8 mouse cellular contexts compared by ENCODE assay signal in genomic region chr3:79559021-79559772, GRCm38 (mm10). TPM values are rescaled to one million over a fixed set of nuclear protein-coding genes. Genes with fewer than 3 reads are reported as not detected.
A peak's percentile ranks its signal among the peaks of the same experiment; 100 is the strongest.
DNase-seq lines count a peak whose midpoint lies in the region; ATAC-seq lines count a peak whose summit lies in the region.

No protein-coding gene starts in this region.

- H3K4me3 ChIP-seq in midbrain, embryonic 14.5 days (replicated peaks; ENCODE audit: low read depth, low read length), result no peak overlapping the region
- no peak overlapping the region for H3K4me3 ChIP-seq in midbrain, embryonic 10.5 days
- no peak overlapping the region for H3K4me3 ChIP-seq in limb, embryonic 15.5 days

- H3K36me3 ChIP-seq in midbrain, embryonic 14.5 days (ENCODE audit: control insufficient read depth, insufficient read depth, low read length), result no peaks in the 10 kb centered on the region
- H3K36me3 ChIP-seq in midbrain, embryonic 10.5 days, result no peaks in the 10 kb centered on the region
- H3K36me3 ChIP-seq in limb, embryonic 15.5 days, result no peaks in the 10 kb centered on the region

- no peak overlapping the region for H3K4me2 ChIP-seq in midbrain, embryonic 14.5 days (ENCODE audit: low read length)
- no peak overlapping the region for H3K4me2 ChIP-seq in limb, embryonic 15.5 days

- WGBS in midbrain, embryonic 14.5 days, result 85% methylated on average over 9 of the region's 9 CpGs
- 87% methylated on average over 9 of the region's 9 CpGs for WGBS in midbrain, embryonic 10.5 days
- WGBS in limb, embryonic 15.5 days, result 70% methylated on average over 9 of the region's 9 CpGs

- no peak for ATAC-seq in midbrain, embryonic 14.5 days (ENCODE audit: low FRiP score, low TSS enrichment)
- peak; percentile 57 to 71 for ATAC-seq in hematopoietic stem cell, adult 5-6 weeks (replicated peaks in 1 of 2; ENCODE audit: insufficient read depth in 1 of 2, low FRiP score in 2 of 2, low TSS enrichment in 1 of 2, low read depth in 1 of 2, poor library complexity in 2 of 2, severe bottlenecking in 2 of 2)
- ATAC-seq in limb, embryonic 15.5 days (ENCODE audit: insufficient number of reproducible peaks, low FRiP score, low TSS enrichment, low read depth), result no peak

- no peaks in the 10 kb centered on the region for H3K4me1 ChIP-seq in midbrain, embryonic 14.5 days (ENCODE audit: control insufficient read depth, insufficient read depth, low read length)
- H3K4me1 ChIP-seq in midbrain, embryonic 10.5 days, result no peaks in the 10 kb centered on the region
- no peaks in the 10 kb centered on the region for H3K4me1 ChIP-seq in limb, embryonic 15.5 days

- H3K27me3 ChIP-seq in midbrain, embryonic 14.5 days (ENCODE audit: control insufficient read depth, insufficient read depth, low read length), result no peaks in the 10 kb centered on the region
- H3K27me3 ChIP-seq in midbrain, embryonic 10.5 days (ENCODE audit: low read depth, poor library complexity, severe bottlenecking), result no peaks in the 10 kb centered on the region
- H3K27me3 ChIP-seq in limb, embryonic 15.5 days, result no peaks in the 10 kb centered on the region

- H3K9ac ChIP-seq in midbrain, embryonic 14.5 days (replicated peaks; ENCODE audit: low read length), result no peak overlapping the region
- H3K9ac ChIP-seq in limb, embryonic 15.5 days, result no peak overlapping the region

- H3K9me3 ChIP-seq in midbrain, embryonic 14.5 days (ENCODE audit: control insufficient read depth, low read length), result no peaks in the 10 kb centered on the region
- H3K9me3 ChIP-seq in midbrain, embryonic 10.5 days (replicated peaks), result no peaks in the 10 kb centered on the region
- no peaks in the 10 kb centered on the region for H3K9me3 ChIP-seq in limb, embryonic 15.5 days

- no peak overlapping the region for H3K27ac ChIP-seq in midbrain, embryonic 14.5 days (replicated peaks; ENCODE audit: low read depth, low read length)
- H3K27ac ChIP-seq in midbrain, embryonic 10.5 days (replicated peaks), result no peak overlapping the region
- H3K27ac ChIP-seq in limb, embryonic 15.5 days, result peak overlapping the region; percentile 71

- peak; percentile 44 for DNase-seq in cerebellum, adult 9-10 months
- DNase-seq in cerebellum, postnatal 36 days, result no peak
- DNase-seq in midbrain, embryonic 14.5 days, result peak; percentile 28
- DNase-seq in midbrain, embryonic 10.5 days (ENCODE audit: low spot score), result no peak
- peak; percentile 51 for DNase-seq in right cerebral cortex, postnatal 4 days
- DNase-seq in retina, postnatal 1 day, result no peak

RNA-seq across cellular contexts. Expression of gene Fnip2, which starts 8.4 kb away (rescaled TPM):
- polyA plus RNA-seq in midbrain, embryonic 14.5 days (2014; fragmentation: Nextera tagmentation; extraction: Ambion mirVana), result 7.7 and 8.0 TPM in 2 replicates
- 4.3 and 4.4 TPM in 2 replicates for polyA plus RNA-seq in midbrain, embryonic 10.5 days (2016; fragmentation: Nextera tagmentation; extraction: Ambion mirVana)
- total RNA-seq in hematopoietic stem cell, adult 5-6 weeks (2017), result 12.8 and 13.1 TPM in 2 replicates
- polyA plus RNA-seq in limb, embryonic 15.5 days (2015; fragmentation: Nextera tagmentation; extraction: Ambion mirVana), result 3.5 and 3.6 TPM in 2 replicates

RNA-seq across cellular contexts. Expression of gene Ppid, which starts 31.9 kb away (rescaled TPM):
- 126 and 157 TPM in 2 replicates for polyA plus RNA-seq in midbrain, embryonic 14.5 days (2014; fragmentation: Nextera tagmentation; extraction: Ambion mirVana)
- polyA plus RNA-seq in midbrain, embryonic 10.5 days (2016; fragmentation: Nextera tagmentation; extraction: Ambion mirVana), result 197 and 224 TPM in 2 replicates
- total RNA-seq in hematopoietic stem cell, adult 5-6 weeks (2017), result 255 and 303 TPM in 2 replicates
- 151 and 157 TPM in 2 replicates for polyA plus RNA-seq in limb, embryonic 15.5 days (2015; fragmentation: Nextera tagmentation; extraction: Ambion mirVana)

Comparison
In these comparisons a context has a peak if more than half of its experiments do, and no peak if none do; other contexts are left out.
1. DNase-seq: peak in cerebellum, adult 9-10 months (single experiment), midbrain, embryonic 14.5 days (single experiment) and right cerebral cortex, postnatal 4 days (single experiment); none in cerebellum, postnatal 36 days (0 of 2), midbrain, embryonic 10.5 days (single experiment) and retina, postnatal 1 day (single experiment).
2. ATAC-seq: peak in hematopoietic stem cell, adult 5-6 weeks (2 of 2); none in midbrain, embryonic 14.5 days (single experiment) and limb, embryonic 15.5 days (single experiment).